Comparison of ENCODE assay signal across 14 mouse cellular contexts in genomic region chr1:41244627-41245026, GRCm38 (mm10).
DNase-seq lines count a peak whose midpoint lies in the region; ATAC-seq and TF ChIP-seq lines count a peak whose summit lies in the region.
"Had no signal": no experiment of that assay in that cellular context is flagged by ENCODE, and none has a peak within 500 bp of the region (broad histone marks: within the 10 kb centered on the region; RNA-seq: fewer than 3 reads in every experiment).

No protein-coding gene starts in this region.

- peak; percentile 50; the same call in 1 of the 2 replicates for ATAC-seq in forebrain, embryonic 14.5 days
- no peak for ATAC-seq in forebrain, embryonic 12.5 days (ENCODE audit: low FRiP score)
- no peak for ATAC-seq in kidney, embryonic 16.5 days (ENCODE audit: low FRiP score, low TSS enrichment)
- ATAC-seq: intestine, embryonic 16.5 days had no signal

- DNase-seq in forebrain, embryonic 14.5 days (ENCODE audit: low spot score), result peak; percentile 71
- peak; percentile 16 for DNase-seq in layer of hippocampus, postnatal 10 days (ENCODE audit: low spot score in 2 of 2)
- peak; percentile 5 to 9 for DNase-seq in right cerebral cortex, adult 2 months (ENCODE audit: low spot score in 2 of 2)
- no peak for DNase-seq in kidney, adult 8-10 months
- DNase-seq in heart, postnatal 4 days, result no peak
- DNase-seq: adrenal gland, adult 2 months; B cell, adult 2 months; thymus, adult 2 months had no signal

- TF ChIP-seq CTCF in cortical plate, adult 2 months (IDR thresholded peaks at IDR 0.05; ENCODE audit: extremely low read depth, insufficient read depth, low read length), result no peak

- WGBS in forebrain, embryonic 14.5 days, result 88% methylated on average over 12 of the region's 12 CpGs
- 98% methylated on average over 12 of the region's 12 CpGs for WGBS in forebrain, embryonic 12.5 days
- WGBS in kidney, embryonic 16.5 days, result 94% methylated on average over 12 of the region's 12 CpGs

- no peaks in the 10 kb centered on the region for H3K4me1 ChIP-seq in forebrain, embryonic 14.5 days (ENCODE audit: control insufficient read depth, insufficient read depth, low read length)
- no peaks in the 10 kb centered on the region for H3K4me1 ChIP-seq in forebrain, embryonic 12.5 days
- no peaks in the 10 kb centered on the region for H3K4me1 ChIP-seq in cortical plate, adult 2 months (ENCODE audit: control insufficient read depth, insufficient read depth, low read length)
- no peaks in the 10 kb centered on the region for H3K4me1 ChIP-seq in kidney, embryonic 16.5 days (ENCODE audit: insufficient read depth, low read length)
- H3K4me1 ChIP-seq: megakaryocyte, embryonic 14.5 days had no signal

- TF ChIP-seq POLR2A in cortical plate, adult 2 months (IDR thresholded peaks at IDR 0.05; ENCODE audit: extremely low read depth, insufficient read depth, low read length), result no peak

- no peaks in the 10 kb centered on the region for H3K36me3 ChIP-seq in forebrain, embryonic 14.5 days (ENCODE audit: control insufficient read depth, insufficient read depth, low read length)
- no peaks in the 10 kb centered on the region for H3K36me3 ChIP-seq in forebrain, embryonic 12.5 days (replicated peaks)
- H3K36me3 ChIP-seq in kidney, embryonic 16.5 days (ENCODE audit: insufficient read depth, low read length), result no peaks in the 10 kb centered on the region

- no peak overlapping the region for H3K27ac ChIP-seq in forebrain, embryonic 14.5 days (ENCODE audit: low read depth, low read length)
- H3K27ac ChIP-seq in forebrain, embryonic 12.5 days, result no peak overlapping the region
- no peak overlapping the region for H3K27ac ChIP-seq in cortical plate, adult 2 months (ENCODE audit: insufficient read depth, low read length)
- H3K27ac ChIP-seq in kidney, embryonic 16.5 days (ENCODE audit: low read length), result no peak overlapping the region

- H3K9me3 ChIP-seq in forebrain, embryonic 14.5 days (replicated peaks; ENCODE audit: control insufficient read depth, low read length), result no peaks in the 10 kb centered on the region
- H3K9me3 ChIP-seq in forebrain, embryonic 12.5 days, result no peaks in the 10 kb centered on the region
- no peaks in the 10 kb centered on the region for H3K9me3 ChIP-seq in kidney, embryonic 16.5 days (ENCODE audit: low read length)

- no peak overlapping the region for H3K9ac ChIP-seq in forebrain, embryonic 14.5 days (ENCODE audit: low read length)
- no peak overlapping the region for H3K9ac ChIP-seq in forebrain, embryonic 12.5 days
- no peak overlapping the region for H3K9ac ChIP-seq in kidney, embryonic 16.5 days (replicated peaks; ENCODE audit: low read length)

- H3K27me3 ChIP-seq in forebrain, embryonic 14.5 days (replicated peaks; ENCODE audit: control insufficient read depth, insufficient read depth, low read length), result no peaks in the 10 kb centered on the region
- H3K27me3 ChIP-seq in forebrain, embryonic 12.5 days, result no peaks in the 10 kb centered on the region
- H3K27me3 ChIP-seq in kidney, embryonic 16.5 days (ENCODE audit: insufficient read depth, low read length), result no peaks in the 10 kb centered on the region
- H3K27me3 ChIP-seq: megakaryocyte, embryonic 14.5 days had no signal

- no peak overlapping the region for H3K4me3 ChIP-seq in forebrain, embryonic 14.5 days (ENCODE audit: low read depth, low read length)
- no peak overlapping the region for H3K4me3 ChIP-seq in forebrain, embryonic 12.5 days (replicated peaks)
- H3K4me3 ChIP-seq in cortical plate, adult 2 months (ENCODE audit: insufficient read depth, low read length), result 0 out of 2 replicates have a peak overlapping the region, but pooled peaks have one; percentile 10
- no peak overlapping the region for H3K4me3 ChIP-seq in kidney, embryonic 16.5 days (ENCODE audit: low read length)
- H3K4me3 ChIP-seq: megakaryocyte, embryonic 14.5 days had no signal

- no peak overlapping the region for H3K4me2 ChIP-seq in forebrain, embryonic 14.5 days (ENCODE audit: low read length)
- H3K4me2 ChIP-seq in forebrain, embryonic 12.5 days, result no peak overlapping the region
- no peak overlapping the region for H3K4me2 ChIP-seq in kidney, embryonic 16.5 days (replicated peaks; ENCODE audit: low read depth, low read length)
- H3K4me2 ChIP-seq: liver, embryonic 11.5 days had no signal

Comparison
In these comparisons a context has a peak if more than half of its experiments do, and no peak if none do; other contexts are left out.
1. DNase-seq: peak in forebrain, embryonic 14.5 days (single experiment), layer of hippocampus, postnatal 10 days (2 of 2) and right cerebral cortex, adult 2 months (2 of 2); none in kidney, adult 8-10 months (0 of 2) and heart, postnatal 4 days (single experiment).